Mouse (Mus musculus): ENCODE data around the gene St8sia6. TPM values are rescaled to one million over a fixed set of nuclear protein-coding genes. Genes with fewer than 3 reads are reported as not detected.
A peak's percentile ranks its signal among the peaks of the same experiment; 100 is the strongest.
"Not testable (repeated sequence)": the region's sequence is repeated elsewhere in the genome, so short reads cannot be mapped to it uniquely, and the experiment has no call there.

The St8sia6 gene
- under 1 TPM; 0.57 to 0.94 TPM for total RNA-seq (2021)

GRCm38 (mm10) chr2:13793969-13794363 is at the start of gene St8sia6:
Gene St8sia6, minus strand, starts transcription at chr2:13794064.
- DNase-seq (ENCODE audit: low spot score in 2 of 2): no peak
- intact Hi-C loops (cut with DNase I): no loop called here

- intact Hi-C loops (cut with DNase I): no loop called here
- no peak for DNase-seq (ENCODE audit: low spot score in 2 of 2)
Measured at GRCm38 (mm10) chr2:13836310-13836709, 42.4 kb upstream of the St8sia6 start.

GRCm38 (mm10) chr2:13834989-13835388 is 41.1 kb upstream of the St8sia6 start:
- DNase-seq (ENCODE audit: low spot score in 2 of 2): no peak
- intact Hi-C loops (cut with DNase I): no loop called here

- DNase-seq (ENCODE audit: low spot score in 2 of 2): peak in 1 of 2 experiments; percentile 67
- intact Hi-C loops (cut with DNase I): no loop called here
Measured at GRCm38 (mm10) chr2:13816645-13817044, 22.8 kb upstream of the St8sia6 start.

DNA sequence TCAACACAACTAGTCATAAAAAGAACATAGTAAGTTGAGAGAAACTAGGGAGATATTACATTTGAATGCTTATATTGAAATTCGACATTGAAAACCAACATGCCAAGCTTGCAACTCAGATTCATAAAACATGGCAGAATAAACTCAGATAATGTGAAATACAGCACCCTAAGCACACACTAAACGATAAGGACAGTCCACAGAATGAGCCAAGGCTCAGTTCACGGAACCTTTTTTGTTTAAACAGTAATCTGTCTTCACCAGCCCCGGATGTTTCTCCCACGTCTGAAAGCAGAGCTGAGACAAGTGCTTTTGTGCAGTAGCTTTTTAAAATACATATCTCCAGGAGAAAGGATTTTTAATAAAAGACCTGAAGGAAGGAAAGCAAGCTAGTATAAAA is 14.7 kb upstream of the St8sia6 start:
- intact Hi-C loops (cut with DNase I): no loop called here

DNA sequence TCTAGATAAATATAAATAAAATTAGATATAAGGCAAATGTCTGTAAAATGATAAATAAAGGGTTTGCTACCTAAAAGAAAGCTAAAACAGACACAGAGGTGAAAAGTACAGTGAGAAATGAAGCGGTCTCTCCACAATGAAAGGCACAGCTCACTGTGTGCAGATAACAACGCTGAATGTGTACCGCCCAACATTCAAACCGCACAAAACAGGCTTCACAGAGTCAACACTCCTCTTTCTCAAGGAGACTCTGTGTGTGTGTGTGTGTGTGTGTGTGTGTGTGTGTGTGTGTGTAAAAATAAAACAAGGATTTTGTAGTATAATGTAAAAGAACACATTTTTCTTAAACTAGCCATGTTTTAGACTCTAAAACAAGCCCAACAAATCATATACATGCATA is 14.1 kb upstream of the St8sia6 start:
- DNase-seq (ENCODE audit: low spot score in 2 of 2): no peak
- intact Hi-C loops (cut with DNase I): no loop called here

More for the DNA sequence above, 14.7 kb upstream of the St8sia6 start:
- no peak for DNase-seq (ENCODE audit: low spot score in 2 of 2)

- intact Hi-C loops (cut with DNase I): no loop called here
- DNase-seq (ENCODE audit: low spot score in 2 of 2): no peak
Measured at GRCm38 (mm10) chr2:13806120-13806519, 12.3 kb upstream of the St8sia6 start.

- DNase-seq (ENCODE audit: low spot score in 2 of 2): no peak
- intact Hi-C loops (cut with DNase I): no loop called here
Measured at GRCm38 (mm10) chr2:13800639-13801038, 6.8 kb upstream of the St8sia6 start.

GRCm38 (mm10) chr2:13794446-13794845 is 582 bp upstream of the St8sia6 start:
- intact Hi-C loops (cut with DNase I): no loop called here
- no peak for DNase-seq (ENCODE audit: low spot score in 2 of 2)

- peak; percentile 14 to 18 for DNase-seq (ENCODE audit: low spot score in 2 of 2)
- intact Hi-C loops (cut with DNase I): no loop called here
Measured at GRCm38 (mm10) chr2:13793054-13793968, 553 bp downstream of the St8sia6 start.

DNA sequence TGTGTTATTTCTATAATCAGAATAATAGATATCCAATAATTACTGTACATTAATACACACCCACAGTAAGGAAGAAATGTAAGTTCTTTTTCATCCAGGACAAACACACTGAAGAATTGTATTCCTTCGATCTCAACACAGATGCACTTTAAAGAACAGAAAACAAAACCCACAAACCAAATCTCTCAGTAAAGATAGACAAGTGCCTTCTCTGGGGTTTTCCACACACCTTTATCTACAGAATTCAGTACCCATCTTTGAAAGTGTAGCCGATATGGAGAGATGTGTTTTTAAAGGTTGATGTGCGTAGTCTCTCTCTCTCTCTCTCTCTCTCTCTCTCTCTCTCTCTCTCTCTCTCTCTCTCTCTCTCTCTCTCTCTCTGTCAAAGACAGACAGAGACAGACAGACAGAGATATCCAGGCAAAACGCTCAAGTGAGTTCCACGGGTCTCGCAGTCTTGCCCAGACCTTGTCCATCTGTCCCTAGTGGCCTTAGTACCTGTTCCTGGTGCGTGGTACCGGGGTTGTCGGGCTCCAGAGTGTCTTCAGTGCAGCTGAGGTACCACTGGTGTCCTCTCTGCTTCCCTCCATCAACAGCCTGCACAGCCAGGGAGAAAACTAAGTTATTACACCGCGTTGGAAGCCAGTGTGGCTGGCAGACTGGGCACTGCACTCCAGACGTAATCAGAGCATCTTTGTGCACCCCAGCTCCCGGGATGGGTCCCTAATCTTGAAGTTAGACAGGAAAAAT is 1.4 kb downstream of the St8sia6 start:
- intact Hi-C loops (cut with DNase I): no loop called here
- no peak for DNase-seq (ENCODE audit: low spot score in 2 of 2)

GRCm38 (mm10) chr2:13791598-13791997 is 2.3 kb downstream of the St8sia6 start:
- intact Hi-C loops (cut with DNase I): no loop called here

GRCm38 (mm10) chr2:13789365-13789764 is 4.5 kb downstream of the St8sia6 start:
- intact Hi-C loops (cut with DNase I): no loop called here
- DNase-seq (ENCODE audit: low spot score in 2 of 2): no peak

More at GRCm38 (mm10) chr2:13791598-13791997, 2.3 kb downstream of the St8sia6 start:
- DNase-seq (ENCODE audit: low spot score in 2 of 2): no peak

- DNase-seq (ENCODE audit: low spot score in 2 of 2): no peak
- intact Hi-C loops (cut with DNase I): no loop called here
Measured at GRCm38 (mm10) chr2:13786577-13787168, 7.2 kb downstream of the St8sia6 start.

- intact Hi-C loops (cut with DNase I): not testable (repeated sequence)
- peak in 1 of 2 experiments; percentile 4 for DNase-seq (ENCODE audit: low spot score in 2 of 2)
Measured at GRCm38 (mm10) chr2:13785992-13786391, 7.9 kb downstream of the St8sia6 start.

DNA sequence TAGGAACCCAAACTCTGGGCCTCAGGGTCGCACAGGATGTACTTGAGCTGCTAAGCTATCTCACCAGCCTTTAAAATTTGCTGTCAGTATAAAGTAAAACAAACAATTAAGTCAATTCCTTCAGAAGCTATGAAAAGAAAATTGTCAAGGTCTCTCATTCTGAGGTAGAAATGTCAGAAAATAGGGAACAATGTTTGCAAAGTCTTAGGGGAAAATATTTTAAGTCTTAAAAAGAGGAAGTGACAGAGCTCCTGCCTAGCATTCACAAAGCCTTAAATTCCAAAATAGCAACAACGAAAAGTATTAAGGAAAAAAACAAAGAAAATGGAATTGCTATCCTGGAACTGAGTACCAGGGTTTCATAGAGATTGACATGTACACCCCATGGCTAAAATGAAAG is 8.6 kb downstream of the St8sia6 start:
- intact Hi-C loops (cut with DNase I): no loop called here

GRCm38 (mm10) chr2:13784448-13784847 is 9.4 kb downstream of the St8sia6 start:
- DNase-seq (ENCODE audit: low spot score in 2 of 2): no peak
- intact Hi-C loops (cut with DNase I): no loop called here

More for the DNA sequence above, 8.6 kb downstream of the St8sia6 start:
- DNase-seq (ENCODE audit: low spot score in 2 of 2): no peak

DNA sequence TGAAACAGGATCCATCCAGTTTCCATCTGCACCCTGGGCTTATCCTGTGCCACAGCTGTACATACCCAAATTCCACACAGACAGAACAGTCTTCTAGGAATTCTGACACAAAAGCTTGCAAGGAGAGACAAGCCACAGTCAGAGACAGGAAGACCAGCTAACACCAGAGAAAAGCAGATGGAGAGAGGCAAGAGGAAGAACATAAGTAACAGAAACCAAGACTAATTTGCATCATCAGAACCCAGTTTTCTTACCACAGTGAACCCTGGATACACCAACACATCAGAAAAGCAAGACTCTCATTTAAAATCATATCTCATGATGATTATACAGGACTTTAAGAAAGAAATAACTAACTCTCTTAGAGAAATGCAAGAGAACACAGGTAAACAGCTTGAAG is 16.8 kb downstream of the St8sia6 start:
- DNase-seq (ENCODE audit: low spot score in 2 of 2): no peak
- intact Hi-C loops (cut with DNase I): no loop called here

DNA sequence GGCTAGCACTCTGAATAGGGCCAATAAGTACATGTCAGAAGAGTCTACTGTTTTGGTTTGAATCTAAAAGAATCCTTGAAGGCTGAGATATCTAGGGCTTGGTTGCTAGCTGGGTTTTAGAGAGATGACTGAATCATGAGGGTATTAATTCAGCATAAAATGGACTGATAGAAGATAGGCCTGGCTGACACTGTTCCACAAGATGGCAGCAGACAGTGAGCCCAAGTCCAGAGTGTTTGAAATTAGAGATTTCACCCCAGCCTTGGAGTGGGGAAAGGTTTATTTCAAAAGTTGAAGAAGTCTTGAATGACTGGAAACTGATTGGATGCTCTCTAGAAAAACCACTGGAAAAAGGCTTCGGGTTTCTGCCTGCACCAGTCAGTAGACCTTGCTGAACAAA is 17.4 kb downstream of the St8sia6 start:
- DNase-seq (ENCODE audit: low spot score in 2 of 2): no peak
- intact Hi-C loops (cut with DNase I): no loop called here

DNA sequence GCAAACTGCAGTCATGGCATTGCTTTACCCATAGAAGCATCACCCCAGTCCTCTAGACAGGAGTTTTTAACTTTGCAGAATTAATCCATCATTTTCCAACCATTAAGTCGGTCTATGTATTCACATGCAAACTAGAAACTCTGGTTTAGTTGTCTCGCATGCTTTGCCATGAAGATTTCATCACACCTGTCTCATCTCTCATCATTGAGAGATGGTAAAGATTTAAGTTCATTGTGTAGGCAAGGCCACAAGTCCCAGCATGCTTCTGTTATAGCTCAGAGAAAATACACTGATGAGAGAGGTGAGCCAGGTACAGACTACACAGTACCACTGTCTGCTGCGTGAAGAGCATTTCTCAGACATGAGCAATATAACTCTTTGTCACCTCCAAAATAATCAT is 18.8 kb downstream of the St8sia6 start:
- DNase-seq (ENCODE audit: low spot score in 2 of 2): no peak
- intact Hi-C loops (cut with DNase I): no loop called here

Measured in left cerebral cortex, postnatal 25 days (tissue).